In the genomic region with DNA sequence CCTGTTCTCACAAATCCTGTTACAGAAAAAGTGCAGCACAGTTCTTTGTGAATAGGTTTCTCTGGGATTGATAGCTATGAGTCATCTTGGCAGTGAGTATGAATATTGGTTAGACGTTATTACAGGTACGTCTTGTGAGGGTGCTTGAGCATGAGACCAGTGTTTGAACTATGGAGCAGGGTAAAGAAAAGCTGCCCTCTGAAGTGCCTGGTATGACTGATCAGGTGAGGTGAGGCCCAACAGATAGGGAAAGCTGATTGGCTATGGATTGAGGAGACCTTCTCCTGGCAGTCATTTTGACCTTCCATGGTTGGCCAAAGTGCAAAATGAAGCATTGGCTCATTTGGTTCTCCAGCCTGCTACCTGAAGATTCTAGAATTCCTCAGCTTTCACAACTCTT, we compare ENCODE assay signal across 24 mouse cellular contexts.
"Had no signal": no experiment of that assay in that cellular context is flagged by ENCODE, and none has a peak within 500 bp of the region (broad histone marks: within the 10 kb centered on the region; RNA-seq: fewer than 3 reads in every experiment).

No protein-coding gene starts in this region.

- DNase-seq: gastrocnemius, adult 2 months; gastrocnemius, postnatal 10 days; gastrocnemius, postnatal 25 days; heart, postnatal 10 days; heart, postnatal 4 days; kidney, adult 18-20 months; kidney, adult 8-10 months; kidney, postnatal 10 days; kidney, postnatal 25 days; kidney, postnatal 4 days; liver had no signal

- H3K9ac ChIP-seq: heart, embryonic 12.5 days; hindbrain, embryonic 12.5 days; hindbrain, embryonic 14.5 days; intestine, embryonic 15.5 days; limb, embryonic 12.5 days had no signal

- H3K27me3 ChIP-seq: heart, embryonic 12.5 days; hindbrain, embryonic 12.5 days; intestine, embryonic 15.5 days; limb, embryonic 12.5 days had no signal

- H3K4me3 ChIP-seq: gastrocnemius, adult 2 months; heart, embryonic 10.5 days; heart, embryonic 12.5 days; hindbrain, embryonic 10.5 days; hindbrain, embryonic 12.5 days; intestine, embryonic 15.5 days; layer of hippocampus, adult 2 months; left cerebral cortex, adult 2 months; limb, embryonic 10.5 days; limb, embryonic 12.5 days had no signal

- H3K9me3 ChIP-seq: heart, embryonic 10.5 days; heart, embryonic 12.5 days; hindbrain, embryonic 10.5 days; hindbrain, embryonic 12.5 days; intestine, embryonic 15.5 days; limb, embryonic 10.5 days; limb, embryonic 12.5 days had no signal

- H3K4me1 ChIP-seq: heart, embryonic 10.5 days; heart, embryonic 12.5 days; hindbrain, embryonic 10.5 days; hindbrain, embryonic 12.5 days; intestine, embryonic 15.5 days; limb, embryonic 10.5 days; limb, embryonic 12.5 days had no signal

- H3K4me2 ChIP-seq: heart, embryonic 12.5 days; hindbrain, embryonic 12.5 days; hindbrain, embryonic 14.5 days; intestine, embryonic 15.5 days; limb, embryonic 12.5 days had no signal

- ATAC-seq: hindbrain, embryonic 16.5 days; inflammation-experienced regulatory T-cells, adult 6 months; intestine, embryonic 15.5 days; intestine, postnatal 0 days had no signal

- H3K36me3 ChIP-seq: heart, embryonic 10.5 days; heart, embryonic 12.5 days; hindbrain, embryonic 10.5 days; hindbrain, embryonic 12.5 days; intestine, embryonic 15.5 days; limb, embryonic 10.5 days; limb, embryonic 12.5 days had no signal

- H3K27ac ChIP-seq: gastrocnemius, adult 2 months; heart, embryonic 10.5 days; hindbrain, embryonic 10.5 days; hindbrain, embryonic 12.5 days; hindbrain, embryonic 14.5 days; intestine, embryonic 15.5 days; layer of hippocampus, adult 2 months; left cerebral cortex, adult 2 months; limb, embryonic 10.5 days; limb, embryonic 12.5 days had no signal
